Mouse (Mus musculus): Measurements from ENCODE around the gene Il27ra. TPM values are rescaled to one million over a fixed set of nuclear protein-coding genes. Genes with fewer than 3 reads are reported as not detected.

Gene Il27ra
- 67.1 and 69.8 TPM in 2 replicates for polyA plus RNA-seq (2012; ENCODE audit: low replicate concordance)

GRCm38 (mm10) chr8:84042066-84042947 lies at the start of gene Il27ra:
TSS of gene Il27ra (minus strand) at chr8:84042589.

GRCm38 (mm10) chr8:84066291-84066930 lies 24.0 kb upstream of the Il27ra start, which contains the start of gene Rfx1:
TSS of gene Rfx1 (plus strand) at chr8:84066834.

GRCm38 (mm10) chr8:84065037-84065436 lies 22.6 kb upstream of the Il27ra start, which contains the start of gene Gm10643:
TSS of gene Gm10643 (minus strand) at chr8:84065137.

GRCm38 (mm10) chr8:84044900-84045299 lies 2.5 kb upstream of the Il27ra start, which contains the start of gene Rln3:
TSS of gene Rln3 (minus strand) at chr8:84045000.

GRCm38 (mm10) chr8:84021096-84021495 lies 21.3 kb downstream of the Il27ra start, which contains the start of gene Palm3:
TSS of gene Palm3 (plus strand) at chr8:84021471.

GRCm38 (mm10) chr8:84011705-84012498 lies 30.5 kb downstream of the Il27ra start, which contains the start of gene 2210011C24Rik:
TSS of gene 2210011C24Rik (minus strand) at chr8:84012171.

GRCm38 (mm10) chr8:84001281-84002000 lies 40.9 kb downstream of the Il27ra start, which contains the start of gene 1700067K01Rik:
TSS of gene 1700067K01Rik (plus strand) at chr8:84001502.

GRCm38 (mm10) chr8:83997511-83998141 lies 44.8 kb downstream of the Il27ra start, which contains the start of gene Samd1:
TSS of gene Samd1 (plus strand) at chr8:83997672.

Other genes starting within 250 kb of the Il27ra start
- 9.4 and 20.9 TPM in 2 replicates for gene Adgrl1, start 142.5 kb downstream of the Il27ra start, polyA plus RNA-seq (2012; ENCODE audit: low replicate concordance)
- 0.90 and 1.4 TPM in 2 replicates for gene Gm10644, start 87.4 kb downstream of the Il27ra start, polyA plus RNA-seq (2012; ENCODE audit: low replicate concordance)
- gene Asf1b, start 87.1 kb downstream of the Il27ra start, polyA plus RNA-seq (2012; ENCODE audit: low replicate concordance), result 5.2 and 56.2 TPM in 2 replicates
- gene Prkaca, start 69.6 kb downstream of the Il27ra start, polyA plus RNA-seq (2012; ENCODE audit: low replicate concordance), result 22.7 and 25.1 TPM in 2 replicates
- 77.6 and 95.6 TPM in 2 replicates for gene Samd1, start 44.9 kb downstream of the Il27ra start, polyA plus RNA-seq (2012; ENCODE audit: low replicate concordance)
- gene 1700067K01Rik, start 41.1 kb downstream of the Il27ra start, polyA plus RNA-seq (2012; ENCODE audit: low replicate concordance), result 0.76 and 0.78 TPM in 2 replicates
- gene 2210011C24Rik, start 30.4 kb downstream of the Il27ra start, polyA plus RNA-seq (2012; ENCODE audit: low replicate concordance), result 0.22 and 3.9 TPM in 2 replicates
- 0.13 and 0.14 TPM in 2 replicates for gene Palm3, start 21.1 kb downstream of the Il27ra start, polyA plus RNA-seq (2012; ENCODE audit: low replicate concordance)
- 3.7 and 4.7 TPM in 2 replicates for gene Rln3, start 2.4 kb upstream of the Il27ra start, polyA plus RNA-seq (2012; ENCODE audit: low replicate concordance)
- gene Gm10643, start 22.5 kb upstream of the Il27ra start, polyA plus RNA-seq (2012; ENCODE audit: low replicate concordance), result 0.11 and 0.15 TPM in 2 replicates
- gene Rfx1, start 24.2 kb upstream of the Il27ra start, polyA plus RNA-seq (2012; ENCODE audit: low replicate concordance), result 87.3 and 149 TPM in 2 replicates
- 61.7 and 152 TPM in 2 replicates for gene Dcaf15, start 62.2 kb upstream of the Il27ra start, polyA plus RNA-seq (2012; ENCODE audit: low replicate concordance)
- gene Podnl1, start 83.4 kb upstream of the Il27ra start, polyA plus RNA-seq (2012; ENCODE audit: low replicate concordance), result 15.7 and 34.9 TPM in 2 replicates
- 37.2 and 82.2 TPM in 2 replicates for gene Cc2d1a, start 105.3 kb upstream of the Il27ra start, polyA plus RNA-seq (2012; ENCODE audit: low replicate concordance)
- 1.4 and 1.5 TPM in 2 replicates for gene 4930432K21Rik, start 105.4 kb upstream of the Il27ra start, polyA plus RNA-seq (2012; ENCODE audit: low replicate concordance)
- gene Nanos3, start 142.6 kb upstream of the Il27ra start, polyA plus RNA-seq (2012; ENCODE audit: low replicate concordance), result 0.42 and 0.59 TPM in 2 replicates
- 18.1 and 26.1 TPM in 2 replicates for gene Zswim4, start 194.5 kb upstream of the Il27ra start, polyA plus RNA-seq (2012; ENCODE audit: low replicate concordance)
- gene D8Ertd738e, start 207.1 kb upstream of the Il27ra start, polyA plus RNA-seq (2012; ENCODE audit: low replicate concordance), result 192 and 194 TPM in 2 replicates
- 25.3 and 68.4 TPM in 2 replicates for gene Mri1, start 214.7 kb upstream of the Il27ra start, polyA plus RNA-seq (2012; ENCODE audit: low replicate concordance)
- 19.7 and 21.2 TPM in 2 replicates for gene Ccdc130, start 227.8 kb upstream of the Il27ra start, polyA plus RNA-seq (2012; ENCODE audit: low replicate concordance)